Mouse (Mus musculus) forebrain, embryonic 11.5 days (tissue): ENCODE results near the gene Phykpl. TPM values are rescaled to one million over a fixed set of nuclear protein-coding genes. Genes with fewer than 3 reads are reported as not detected.
"Not testable (repeated sequence)": the region's sequence is repeated elsewhere in the genome, so short reads cannot be mapped to it uniquely, and the experiment has no call there.

Source experiments
- ATAC-seq: fragments of 200-750 bp; cut with Nextera tagmentation; replicated peaks from 2 replicates; pipeline ENCODE4 v1.8.0; 2017; ENCODE audit warnings: moderate TSS enrichment; ENCODE audit not compliant: low FRiP score
- DNase-seq: peaks from one replicate; pipeline ENCODE4 v3.0.0-alpha.2; 2017; ENCODE audit warnings: low spot score
- H3K27ac ChIP-seq: fragments of 300-500 bp; sonication (generic); 2 replicates; pipeline ENCODE4 v1.5.1; 2014; ENCODE audit warnings: low read depth, low read length
- H3K27me3 ChIP-seq: fragments of 300-500 bp; sonication (generic); 2 replicates; pipeline ENCODE4 v1.6.1; 2014; ENCODE audit warnings: mild to moderate bottlenecking, low read length, mixed read lengths; ENCODE audit not compliant: control insufficient read depth, insufficient read depth
- H3K36me3 ChIP-seq: fragments of 300-500 bp; sonication (generic); 2 replicates; pipeline ENCODE4 v1.6.1; 2014; ENCODE audit warnings: mild to moderate bottlenecking, low read length, moderate library complexity, mixed read lengths; ENCODE audit not compliant: control insufficient read depth, insufficient read depth
- H3K4me1 ChIP-seq: fragments of 300-500 bp; sonication (generic); replicated peaks from 2 replicates; pipeline ENCODE4 v1.6.1; 2014; ENCODE audit warnings: low read length, mixed read lengths; ENCODE audit not compliant: control insufficient read depth, insufficient read depth
- H3K4me2 ChIP-seq: fragments of 300-500 bp; sonication (generic); 2 replicates; pipeline ENCODE4 v1.6.1; 2014; ENCODE audit warnings: low read depth, mild to moderate bottlenecking, low read length, moderate library complexity, mixed read lengths; ENCODE audit not compliant: severe bottlenecking
- H3K4me3 ChIP-seq: fragments of 300-500 bp; sonication (generic); 2 replicates; pipeline ENCODE4 v1.5.1; 2014; ENCODE audit warnings: low read depth, low read length
- H3K9ac ChIP-seq: fragments of 300-500 bp; sonication (generic); 2 replicates; pipeline ENCODE4 v1.6.1; 2014; ENCODE audit warnings: low read length
- H3K9me3 ChIP-seq: fragments of 300-500 bp; sonication (generic); 2 replicates; pipeline ENCODE4 v1.6.1; 2016; ENCODE audit warnings: low read length, mixed read lengths; ENCODE audit not compliant: control insufficient read depth
- WGBS: fragments of 180-500 bp; shearing (Covaris S2); extraction: QIAGEN DNeasy Blood & Tissue Kit; methylation state at CpG from one replicate; pipeline ENCODE4 v1.1.7; 2014; 5-methylcytosine and 5-hydroxymethylcytosine counted together
- polyA plus RNA-seq: library from polyadenylated mRNA; unstranded; fragments of >200 nt; fragmentation: Nextera tagmentation; extraction: Ambion mirVana; gene quantifications from 2 replicates; pipeline ENCODE4 v1.2.1, GENCODE M21; 2014

Phykpl gene
- polyA plus RNA-seq, 1 experiment from 2014 or later: 16.7 TPM

DNA sequence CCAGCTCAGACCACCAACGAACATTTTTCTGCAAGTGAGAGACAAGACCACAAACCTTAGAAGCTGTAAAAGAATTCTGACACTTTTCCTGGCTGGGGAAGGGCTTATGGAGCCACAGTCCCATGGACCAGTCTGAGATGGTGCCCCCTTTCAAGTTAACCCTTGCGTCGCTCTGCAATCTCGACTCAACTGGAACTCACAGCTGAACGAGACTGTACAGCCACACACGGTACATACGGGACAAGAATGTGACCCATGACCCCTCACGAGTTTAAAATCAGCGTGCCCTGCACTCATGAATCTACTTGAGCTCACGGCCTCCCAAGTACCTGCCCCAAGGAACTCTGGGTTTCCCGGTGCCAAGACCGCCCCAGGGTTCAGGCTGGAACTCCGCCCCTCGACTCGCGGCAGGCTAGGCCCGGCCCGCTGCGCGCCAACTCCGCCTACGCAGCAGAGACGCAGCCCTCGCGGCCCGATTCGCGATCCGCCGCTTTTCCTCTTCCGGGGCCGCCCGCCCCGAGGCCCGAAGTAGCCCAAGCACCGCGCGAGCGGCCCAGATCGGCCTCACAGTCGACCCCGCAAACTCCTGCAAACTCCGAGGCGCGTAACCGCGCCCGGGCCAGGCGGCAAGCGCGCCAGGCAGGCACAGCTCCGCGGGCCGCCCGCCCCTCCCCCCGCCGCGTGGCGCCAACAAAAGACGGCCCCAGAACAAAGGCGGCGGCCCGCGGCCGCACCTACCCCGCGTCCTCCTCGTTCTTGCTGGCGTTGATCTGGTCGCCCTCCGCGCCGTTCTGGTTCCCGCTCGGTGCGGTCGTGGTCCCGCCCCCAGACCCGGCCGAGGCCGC, 21.3 kb downstream of the Phykpl start:
- WGBS: under 1% methylated on average over 81 of the region's 81 CpGs
- peak overlapping the region; percentile 91 for H3K27ac ChIP-seq
- DNase-seq (peak; percentile 90), ATAC-seq (peak; percentile 56)
- H3K9me3 ChIP-seq: no peaks in the 10 kb centered on the region
- H3K4me1 ChIP-seq: peaks cover 13% of the 10 kb centered on the region; the same call in 1 of the 2 replicates
- H3K9ac ChIP-seq: peak overlapping the region; percentile 100
- H3K36me3 ChIP-seq: peaks cover 38% of the 10 kb centered on the region
- no peaks in the 10 kb centered on the region for H3K27me3 ChIP-seq
- peak overlapping the region; percentile 94 for H3K4me2 ChIP-seq
- peak overlapping the region; percentile 98 for H3K4me3 ChIP-seq

DNA sequence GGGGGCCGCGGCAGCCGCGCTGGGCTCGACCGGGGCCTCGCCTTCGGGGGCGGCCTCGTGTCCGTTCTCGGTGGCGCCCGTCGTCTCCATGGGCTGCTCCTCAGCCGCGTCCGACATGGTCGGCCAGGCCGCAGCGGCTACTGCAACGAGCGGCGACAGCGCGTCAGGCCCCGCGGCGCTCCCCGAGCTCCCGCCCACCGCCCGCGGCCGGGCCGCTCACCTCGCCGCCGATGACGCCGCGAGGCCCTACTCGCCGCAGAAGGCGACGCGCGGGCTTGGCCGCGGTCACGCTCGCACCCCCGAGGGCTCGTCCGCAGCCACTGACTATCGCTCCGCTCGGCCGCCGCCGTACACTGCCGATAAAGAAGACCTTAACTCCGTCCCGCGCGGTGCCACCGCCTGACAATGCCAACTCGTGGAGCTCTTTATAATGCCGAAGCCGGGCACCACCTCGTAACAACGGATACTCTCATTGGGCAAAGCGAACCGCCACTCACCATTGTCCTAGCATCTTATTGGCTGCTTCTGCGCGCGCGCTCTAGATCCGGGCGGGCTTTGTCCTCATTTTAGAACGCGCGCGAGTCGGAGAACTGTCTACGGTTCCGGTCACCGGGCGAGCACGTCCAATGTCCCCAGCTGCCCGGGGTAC, 22.0 kb downstream of the Phykpl start, which contains the start of gene Hnrnpab:
Gene Hnrnpab (minus strand): TSS at position 401 of the 649 bp plus-strand sequence.
- Histone ChIP-seq H3K27me3 (no peaks in the 10 kb centered on the region), H3K9me3 (no peaks in the 10 kb centered on the region), H3K9ac (peak within 1 kb of the TSS; percentile 100), H3K4me3 (peak within 1 kb of the TSS; percentile 98), H3K36me3 (peaks cover 33% of the 10 kb centered on the region), H3K4me1 (peaks cover 13% of the 10 kb centered on the region; the same call in 1 of the 2 replicates), H3K27ac (peak within 1 kb of the TSS; percentile 91), H3K4me2 (peak within 1 kb of the TSS; percentile 94)
- peak; percentile 96 for ATAC-seq
- WGBS: under 1% methylated on average over 91 of the region's 91 CpGs
- peak; percentile 98 for DNase-seq

DNA sequence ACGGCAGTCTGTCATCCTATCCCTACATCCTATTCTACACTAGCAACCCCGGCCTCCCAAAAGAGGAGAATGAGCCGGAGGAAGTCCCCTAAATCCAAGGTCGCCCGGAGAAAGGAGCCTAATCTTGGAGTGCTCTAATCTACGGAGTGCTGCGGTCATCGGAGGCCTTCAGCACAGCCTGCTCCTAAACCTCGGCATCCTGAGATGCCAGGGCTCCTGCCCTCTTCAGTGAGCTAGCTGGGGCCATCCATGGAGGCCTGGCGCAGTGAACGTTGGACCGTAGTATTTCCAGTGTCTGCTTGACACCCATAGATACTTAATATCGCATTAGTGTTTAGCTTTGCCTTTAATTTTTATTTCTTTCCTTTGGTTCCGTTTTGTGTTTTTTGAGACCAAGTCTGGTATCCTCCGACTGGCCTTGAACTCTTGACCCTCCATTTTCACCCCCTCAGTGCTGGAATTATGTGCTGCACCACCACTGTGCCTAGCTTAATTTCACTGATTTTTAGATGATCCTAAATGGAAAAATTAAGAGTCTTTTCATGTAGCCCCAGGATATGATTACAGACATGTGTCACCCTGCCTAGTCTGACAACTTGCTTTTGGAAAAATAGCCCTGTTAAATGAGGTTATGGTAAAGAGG, 22.7 kb downstream of the Phykpl start:
- H3K4me1 ChIP-seq: peaks cover 12% of the 10 kb centered on the region; the same call in 1 of the 2 replicates
- no peak for DNase-seq

DNA sequence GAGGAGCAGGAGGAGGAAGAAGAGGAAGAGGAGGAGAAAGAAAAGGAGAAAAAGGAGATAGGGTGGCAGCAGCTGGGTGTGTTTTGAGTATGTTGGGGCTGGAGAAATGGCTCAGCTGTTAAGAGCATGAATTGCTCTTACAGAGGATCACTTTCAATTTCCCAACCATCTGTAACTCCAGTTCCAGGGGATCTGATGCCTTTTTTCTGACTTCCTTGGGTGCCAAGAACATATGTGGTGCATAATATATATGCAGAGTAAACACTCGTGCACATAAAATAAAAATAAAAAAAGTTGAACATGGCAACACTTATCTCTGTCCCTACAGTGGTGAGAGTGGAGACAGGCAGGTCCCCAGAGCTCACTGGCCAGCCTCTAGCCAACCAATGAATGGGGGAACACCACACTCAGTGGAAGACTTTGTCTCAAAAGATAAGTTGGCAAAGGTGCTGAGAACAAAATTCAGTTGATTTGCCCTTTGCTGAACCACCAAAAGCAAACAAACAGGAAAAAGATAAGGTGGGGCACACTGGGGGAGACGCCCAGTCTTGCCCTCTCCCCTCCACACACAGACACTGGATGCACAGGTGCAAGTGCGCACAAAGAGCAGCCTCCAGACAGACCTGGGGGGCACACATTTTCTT, 24.8 kb downstream of the Phykpl start:
- peaks cover 6% of the 10 kb centered on the region; the same call in 1 of the 2 replicates for H3K36me3 ChIP-seq
- no peak for ATAC-seq
- no peak overlapping the region for H3K9ac ChIP-seq
- no peak overlapping the region for H3K4me3 ChIP-seq
- H3K27ac ChIP-seq: no peak overlapping the region
- no peak overlapping the region for H3K4me2 ChIP-seq
- no peak for DNase-seq
- 88% methylated on average over 3 of the region's 3 CpGs for whole genome bisulfite sequencing
- H3K4me1 ChIP-seq: peaks cover 4% of the 10 kb centered on the region; the same call in 1 of the 2 replicates
- H3K27me3 ChIP-seq: no peaks in the 10 kb centered on the region
- H3K9me3 ChIP-seq: no peaks in the 10 kb centered on the region

More for the DNA sequence above, 22.7 kb downstream of the Phykpl start:
- Histone ChIP-seq H3K9ac (peak overlapping the region; percentile 100), H3K9me3 (no peaks in the 10 kb centered on the region), H3K27ac (peak overlapping the region; percentile 82), H3K4me2 (peak overlapping the region; percentile 60), H3K4me3 (peak overlapping the region; percentile 98), H3K27me3 (no peaks in the 10 kb centered on the region), H3K36me3 (peaks cover 26% of the 10 kb centered on the region)
- 14% methylated on average over 15 of the region's 15 CpGs for WGBS
- peak; percentile 63 for ATAC-seq

DNA sequence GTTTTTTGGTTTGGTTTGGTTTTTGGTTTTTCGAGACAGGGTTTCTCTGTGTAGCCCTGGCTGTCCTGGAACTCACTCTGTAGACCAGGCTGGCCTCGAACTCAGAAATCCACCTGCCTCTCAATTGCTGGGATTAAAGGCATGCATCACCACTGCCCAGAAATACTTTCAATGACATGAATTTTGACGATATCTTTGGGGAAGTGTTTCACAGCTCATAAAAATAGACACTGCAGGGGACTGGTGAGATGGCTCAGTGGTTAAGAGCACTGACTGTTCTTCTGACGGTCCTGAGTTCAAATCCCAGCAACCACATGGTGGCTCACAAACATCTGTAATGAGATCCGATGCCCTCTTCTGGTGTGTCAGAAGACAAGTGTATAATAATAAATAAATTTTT, 25.4 kb downstream of the Phykpl start:
- WGBS: 89% methylated on average over 5 of the region's 5 CpGs
- H3K36me3 ChIP-seq, H3K4me3 ChIP-seq, ATAC-seq, H3K9ac ChIP-seq, H3K4me1 ChIP-seq, H3K9me3 ChIP-seq, DNase-seq, H3K27me3 ChIP-seq, H3K27ac ChIP-seq, H3K4me2 ChIP-seq: not testable (repeated sequence)

DNA sequence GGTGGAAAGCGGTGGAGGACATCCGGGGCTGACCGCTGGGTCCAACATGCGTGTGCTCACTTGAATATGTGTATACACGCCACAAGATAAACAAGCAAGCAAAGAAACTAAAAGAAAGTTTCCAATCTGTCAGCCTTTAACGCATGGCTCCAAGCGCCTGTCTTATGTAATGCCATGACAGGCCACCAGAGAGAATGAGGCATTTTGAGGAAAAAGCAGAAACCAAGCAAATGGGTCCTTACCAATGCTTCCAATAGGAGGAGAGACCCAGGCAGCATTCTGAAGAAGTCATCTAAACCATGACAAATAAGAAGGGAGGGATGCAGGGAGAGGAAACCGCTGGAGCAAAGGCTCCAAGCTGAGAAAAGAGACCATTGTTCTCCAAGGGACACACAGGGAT, 29.7 kb downstream of the Phykpl start:
- no peak overlapping the region for H3K4me2 ChIP-seq
- H3K27me3 ChIP-seq: no peaks in the 10 kb centered on the region
- no peak overlapping the region for H3K27ac ChIP-seq
- H3K9me3 ChIP-seq: no peaks in the 10 kb centered on the region
- no peak overlapping the region for H3K9ac ChIP-seq
- WGBS: 85% methylated on average over 8 of the region's 8 CpGs
- H3K36me3 ChIP-seq: no peaks in the 10 kb centered on the region
- H3K4me1 ChIP-seq: peaks cover 5% of the 10 kb centered on the region
- H3K4me3 ChIP-seq: no peak overlapping the region
- DNase-seq (no peak), ATAC-seq (no peak)

DNA sequence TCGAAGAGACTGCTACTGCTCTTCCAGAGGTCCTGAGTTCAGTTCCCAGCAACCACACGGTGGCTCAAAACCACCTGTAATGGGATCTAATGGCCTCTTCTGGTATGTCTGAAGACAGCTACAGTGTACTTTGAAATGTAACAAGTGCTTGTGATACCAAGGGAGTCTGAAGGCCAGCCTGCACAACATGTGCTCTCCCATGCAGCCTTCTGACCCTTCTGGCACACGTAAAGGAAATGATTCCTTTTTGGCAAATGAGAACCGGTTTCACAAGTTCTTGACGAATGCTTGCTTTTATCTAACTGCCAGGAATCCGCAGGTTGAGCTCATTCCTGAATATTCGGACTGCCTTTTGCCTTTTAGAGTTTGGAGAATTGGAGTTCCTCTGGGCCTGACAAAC, 30.6 kb downstream of the Phykpl start:
- ATAC-seq (no peak), DNase-seq (no peak)
- H3K9me3 ChIP-seq: no peaks in the 10 kb centered on the region
- no peak overlapping the region for H3K27ac ChIP-seq
- H3K4me3 ChIP-seq: peak overlapping the region; percentile 14; the same call in 1 of the 2 replicates
- peak overlapping the region; percentile 61 for H3K9ac ChIP-seq
- peaks cover 5% of the 10 kb centered on the region for H3K4me1 ChIP-seq
- peak overlapping the region; percentile 55; the same call in 1 of the 2 replicates for H3K4me2 ChIP-seq
- no peaks in the 10 kb centered on the region for H3K27me3 ChIP-seq
- WGBS: 54% methylated on average over 7 of the region's 7 CpGs
- no peaks in the 10 kb centered on the region for H3K36me3 ChIP-seq

DNA sequence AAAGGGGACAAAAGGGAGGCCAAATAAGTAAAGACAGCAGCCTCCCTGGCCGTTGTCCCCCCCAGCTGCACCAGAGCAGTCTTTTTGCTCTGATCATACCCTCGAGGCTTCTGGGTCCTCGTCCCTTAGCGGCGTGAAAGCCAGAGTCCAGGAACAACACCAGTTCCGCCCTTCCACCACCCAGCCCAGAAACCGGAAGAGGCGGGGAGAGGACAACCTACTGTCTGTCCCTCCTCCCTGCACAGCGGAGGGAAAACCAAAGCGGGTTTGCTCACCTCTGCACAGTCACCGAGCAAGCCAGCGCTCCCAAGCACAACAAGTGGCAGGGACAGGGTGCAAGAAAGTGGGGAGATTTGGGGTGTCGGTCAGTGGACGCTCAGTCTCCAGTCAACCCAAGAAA, 31.0 kb downstream of the Phykpl start:
- WGBS: 3% methylated on average over 14 of the region's 14 CpGs
- H3K4me1 ChIP-seq: peaks cover 6% of the 10 kb centered on the region
- peak overlapping the region; percentile 55 for H3K4me2 ChIP-seq
- no peaks in the 10 kb centered on the region for H3K27me3 ChIP-seq
- no peak overlapping the region for H3K27ac ChIP-seq
- no peaks in the 10 kb centered on the region for H3K36me3 ChIP-seq
- ATAC-seq (no peak), DNase-seq (peak; percentile 77)
- peak overlapping the region; percentile 61 for H3K9ac ChIP-seq
- no peaks in the 10 kb centered on the region for H3K9me3 ChIP-seq
- peak overlapping the region; percentile 14; the same call in 1 of the 2 replicates for H3K4me3 ChIP-seq
